Mouse (Mus musculus) gastrocnemius, postnatal 10 days (tissue): Measurements from ENCODE around the gene Grxcr1. TPM values are rescaled to one million over a fixed set of nuclear protein-coding genes. Genes with fewer than 3 reads are reported as not detected.

Experiments
- DNase-seq: peaks from one replicate; pipeline ENCODE4 v3.0.0; 2021; ENCODE audit warnings: mixed read lengths
- long read RNA-seq, 2 experiments: library from polyadenylated mRNA; stranded (forward); transcript quantifications; one replicate each; pipeline ENCODE4 v2.0.0; 2021
- total RNA-seq, 2 experiments: library from RNA; stranded (reverse); gene quantifications; 2 replicates each; pipeline ENCODE4 v1.2.3; 2021

Grxcr1 gene
- total RNA-seq: not detected
- long read RNA-seq, experiment 1: 0 reads
- long read RNA-seq, experiment 2: 0 reads

DNA sequence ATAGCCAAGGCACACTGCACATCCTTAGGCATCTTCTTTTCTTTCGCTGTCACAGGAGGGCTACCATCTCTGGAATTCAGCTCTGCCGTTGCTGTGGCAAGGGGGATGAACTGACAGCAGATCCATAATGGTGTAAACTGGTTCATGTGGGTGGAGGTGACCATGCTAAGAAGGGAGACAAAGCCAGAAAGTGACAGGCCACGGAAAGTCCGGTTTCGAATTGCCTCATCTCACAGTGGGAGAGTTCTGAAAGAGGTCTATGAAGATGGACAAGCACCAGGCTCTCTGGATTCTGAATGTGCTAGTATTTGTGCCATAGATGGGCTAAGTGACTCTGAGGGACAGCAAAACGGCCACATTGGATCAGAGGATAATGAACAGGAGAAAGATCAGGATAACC is at the start of gene Grxcr1:
TSS of gene Grxcr1 (plus strand) at position 92 of the 400 bp plus-strand sequence.
- no peak for DNase-seq

DNA sequence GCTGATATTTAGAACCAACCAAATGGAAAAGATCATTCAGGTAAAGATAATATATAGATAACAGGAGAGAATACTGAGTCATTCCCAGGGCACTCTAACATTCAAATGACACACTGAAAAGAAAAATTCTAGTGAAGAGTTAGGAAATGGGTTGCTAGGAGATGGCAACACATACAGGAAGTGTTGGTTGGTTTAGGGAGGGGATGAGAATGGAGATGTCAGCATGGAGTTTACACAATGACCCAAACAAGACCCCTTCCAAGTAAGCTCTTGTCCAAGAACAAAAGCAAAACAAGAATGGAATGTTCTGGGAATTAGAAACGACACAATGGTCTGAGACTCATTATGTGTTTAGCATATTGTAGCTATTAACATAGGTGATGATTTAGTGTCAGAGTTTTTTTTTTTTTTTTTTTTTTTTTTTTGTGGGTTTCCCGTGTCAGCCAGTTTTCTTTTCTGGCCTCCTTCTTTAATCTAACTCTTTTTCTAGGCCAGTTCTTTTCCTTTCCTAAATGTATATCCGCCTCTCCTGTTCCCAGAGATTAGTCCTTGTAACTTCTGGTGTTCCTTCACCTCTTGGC is 49.6 kb upstream of the Grxcr1 start:
- DNase-seq: no peak

DNA sequence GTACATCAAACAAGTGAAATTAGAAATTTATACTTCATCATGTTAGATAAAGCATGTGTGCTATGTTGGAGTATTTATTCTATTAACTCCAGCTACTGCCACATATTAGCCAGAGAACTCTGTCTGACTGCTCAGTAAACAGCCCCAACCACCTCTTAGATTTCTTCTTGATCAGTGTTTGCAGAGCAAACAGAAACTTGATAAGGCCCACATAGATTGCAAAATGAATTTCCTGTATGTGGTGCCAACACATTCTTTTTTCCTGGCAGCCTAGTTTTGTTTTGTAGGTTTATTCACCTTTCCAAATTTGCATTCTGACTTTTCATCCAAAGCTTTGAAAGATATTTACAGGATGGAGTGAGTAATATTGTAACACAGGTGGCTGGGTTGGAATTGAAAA is 41.2 kb upstream of the Grxcr1 start:
- DNase-seq: no peak

DNA sequence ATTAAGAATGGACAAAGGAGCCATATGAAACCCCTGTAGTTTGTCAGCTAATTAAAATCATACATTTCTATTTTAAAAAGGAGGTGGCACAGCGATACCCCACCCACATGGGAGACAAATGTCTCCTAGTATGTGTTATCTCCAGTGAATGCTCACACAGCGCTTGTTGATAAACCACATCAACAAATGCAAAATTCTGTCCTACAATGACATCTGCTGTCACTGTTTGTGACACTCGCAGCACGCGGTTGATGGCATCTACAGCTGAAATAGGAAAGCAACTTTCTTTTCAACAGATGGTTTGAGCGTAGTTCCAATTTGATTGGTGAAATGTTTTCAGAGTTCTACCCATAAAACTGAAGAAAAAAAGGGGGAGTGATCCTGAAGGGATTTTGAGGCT is 29.0 kb upstream of the Grxcr1 start:
- DNase-seq: no peak

DNA sequence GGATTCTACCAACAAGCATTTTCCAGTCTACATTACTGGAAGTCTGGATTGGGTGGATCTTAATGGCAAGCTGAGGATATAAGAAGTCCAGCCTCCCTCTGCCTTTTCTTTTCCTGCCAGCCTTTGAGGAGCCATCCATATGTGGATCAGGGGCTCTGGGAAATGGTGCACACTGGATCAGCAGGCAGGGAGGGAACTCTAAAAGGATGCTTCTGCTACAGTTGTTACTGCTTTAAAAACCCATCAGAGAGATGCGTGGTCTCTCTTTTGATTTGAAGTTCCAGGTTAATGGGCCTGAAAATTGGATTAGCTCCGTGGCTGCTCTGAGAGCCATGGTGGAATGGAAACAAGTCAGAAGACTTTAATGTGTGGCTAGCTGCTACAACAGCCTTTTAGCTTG is 27.7 kb upstream of the Grxcr1 start:
- no peak for DNase-seq

DNA sequence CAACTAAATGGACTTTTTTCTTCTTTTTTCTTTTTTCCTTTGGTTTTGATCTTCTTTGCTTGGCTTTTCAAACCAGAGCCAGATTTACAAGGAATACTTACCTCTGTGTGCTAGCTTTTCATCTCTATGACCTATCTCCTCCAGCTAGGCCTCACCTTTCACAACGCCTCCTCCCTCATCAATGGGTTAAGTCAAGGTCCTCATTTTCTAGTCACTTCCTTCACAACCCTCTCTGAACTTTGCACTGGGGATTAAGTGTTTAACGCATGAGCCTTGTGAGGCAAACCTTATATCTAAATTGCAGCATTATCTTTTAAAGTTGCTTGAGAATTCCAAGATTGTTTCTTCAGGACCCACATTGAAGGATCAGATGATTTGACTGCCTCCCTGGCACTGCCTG is 27.2 kb upstream of the Grxcr1 start:
- no peak for DNase-seq

DNA sequence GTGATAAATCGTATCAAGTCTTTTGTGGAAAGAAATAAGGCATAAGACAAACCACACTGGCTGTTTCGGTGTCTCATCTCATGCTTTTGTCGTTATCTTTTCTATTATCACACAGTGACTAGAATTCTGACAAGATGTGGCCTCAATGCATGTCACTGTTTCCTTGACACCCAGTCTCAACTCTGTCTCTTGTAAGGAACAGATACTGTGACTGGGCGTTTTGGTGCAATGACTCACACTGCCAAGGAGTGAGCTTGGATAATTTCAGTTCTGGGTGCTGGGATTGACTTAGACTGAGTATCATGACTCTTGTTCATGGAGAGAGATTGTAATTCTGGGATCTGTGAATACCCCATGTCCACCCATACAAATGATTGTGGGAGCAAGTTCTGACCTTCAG is 24.6 kb upstream of the Grxcr1 start:
- DNase-seq: no peak

DNA sequence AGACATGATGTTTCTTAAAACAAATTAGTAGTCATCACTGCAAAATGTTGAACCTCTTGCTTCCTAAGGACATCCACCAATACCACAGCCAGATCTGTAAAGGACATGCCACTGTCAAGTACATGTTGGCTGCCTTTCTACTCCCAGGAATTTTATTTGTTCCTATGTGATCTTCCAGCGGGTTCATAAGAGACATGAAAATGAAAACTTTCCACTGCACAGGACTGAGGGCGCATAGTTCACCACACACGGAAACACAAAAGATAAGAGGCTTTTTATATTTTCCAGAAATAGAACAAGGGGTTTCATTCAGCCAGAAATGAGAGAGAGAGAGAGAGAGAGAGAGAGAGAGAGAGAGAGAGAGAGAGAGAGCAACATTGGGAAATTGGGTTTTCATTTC is 20.1 kb upstream of the Grxcr1 start:
- DNase-seq: no peak

DNA sequence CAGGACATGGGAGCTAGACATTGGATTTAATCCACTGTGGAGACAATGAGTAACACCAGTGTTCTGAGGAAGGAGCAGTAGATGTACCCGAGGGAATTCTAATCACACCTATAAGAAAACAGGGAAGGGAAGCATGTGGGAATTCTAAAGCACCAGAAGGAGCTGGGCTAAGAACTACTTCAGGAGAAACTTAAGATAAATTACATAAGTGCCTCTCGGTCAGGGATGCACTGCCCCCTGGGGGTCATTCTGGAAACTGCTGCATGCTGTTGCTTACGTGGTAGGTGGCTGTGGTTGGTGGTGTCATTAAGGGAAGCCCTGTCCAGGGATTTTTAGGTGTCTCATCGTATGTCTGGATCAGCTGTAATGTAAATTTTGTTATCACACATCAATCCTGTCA is 19.0 kb upstream of the Grxcr1 start:
- peak; percentile 84 for DNase-seq

DNA sequence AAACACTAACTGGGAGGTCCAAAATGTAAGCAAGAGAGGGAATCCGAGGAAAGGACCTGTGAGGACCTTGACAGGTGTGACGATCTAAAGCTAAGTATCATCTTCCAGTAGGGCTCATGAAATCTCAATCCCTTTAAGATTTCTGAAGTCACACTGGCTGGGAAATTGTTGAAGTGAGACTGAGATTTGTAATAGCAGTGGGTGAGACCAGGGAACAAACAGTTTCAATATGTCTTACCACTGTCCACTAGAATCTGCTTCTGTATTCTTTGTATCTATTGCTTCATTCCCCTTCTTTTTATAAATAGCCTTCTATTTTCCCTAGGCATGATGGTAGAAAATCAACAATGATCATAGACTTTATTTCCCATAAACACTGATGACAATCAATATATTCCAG is 10.8 kb upstream of the Grxcr1 start:
- DNase-seq: no peak

DNA sequence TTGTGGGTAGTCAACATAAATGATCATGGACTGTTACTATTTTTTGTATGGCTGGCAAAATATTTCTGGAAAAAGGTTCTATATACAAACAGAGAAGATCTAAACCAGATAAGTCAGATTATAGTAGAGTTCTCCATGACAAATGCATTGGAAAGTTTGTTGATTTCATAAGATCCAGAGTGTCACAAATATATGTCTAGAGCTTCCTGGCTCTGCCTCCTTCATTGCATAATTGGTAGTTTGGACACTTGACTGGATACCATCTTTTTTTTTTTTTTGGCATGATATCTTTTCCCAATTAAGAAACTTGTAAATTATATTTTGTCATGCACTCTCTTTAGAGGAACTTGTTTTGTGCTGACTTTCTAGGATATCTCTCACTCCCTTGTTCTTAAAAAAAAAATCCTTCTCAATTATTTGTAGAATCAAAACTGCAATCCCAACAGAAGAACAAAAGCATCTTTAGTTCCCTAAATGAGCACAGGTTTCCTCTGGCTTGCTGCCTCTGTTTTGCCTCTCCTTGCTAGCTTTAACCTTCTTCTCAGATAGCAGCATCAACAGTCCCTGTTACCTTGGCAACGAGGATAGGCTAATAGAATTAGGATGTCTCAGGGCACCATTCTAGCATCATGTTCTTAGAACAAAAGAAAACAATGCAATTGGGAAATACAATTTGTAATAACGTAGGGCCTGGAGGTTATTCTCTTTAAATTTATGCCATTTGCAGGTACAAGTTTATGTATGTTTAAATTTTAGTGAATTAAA is 4.8 kb upstream of the Grxcr1 start:
- DNase-seq: no peak

DNA sequence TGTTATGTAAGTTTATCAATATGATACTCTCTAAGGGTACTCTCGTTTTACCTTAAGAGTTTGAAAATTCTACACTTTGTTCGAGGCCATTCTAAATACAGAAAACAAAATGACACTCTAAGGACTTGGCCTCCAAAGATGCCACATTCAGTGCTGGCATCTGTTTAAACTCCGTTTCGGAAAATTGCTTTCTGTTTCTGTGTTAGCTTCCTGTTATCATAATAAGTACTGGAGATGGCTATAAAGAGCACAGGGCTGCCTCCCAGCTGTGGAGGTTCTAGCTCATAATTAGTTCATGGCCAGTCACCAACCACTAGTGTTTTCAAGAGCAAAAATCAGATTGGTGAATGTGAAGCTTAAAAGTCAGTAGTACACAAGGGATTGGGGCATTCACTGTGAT is 4.2 kb upstream of the Grxcr1 start:
- DNase-seq: no peak

DNA sequence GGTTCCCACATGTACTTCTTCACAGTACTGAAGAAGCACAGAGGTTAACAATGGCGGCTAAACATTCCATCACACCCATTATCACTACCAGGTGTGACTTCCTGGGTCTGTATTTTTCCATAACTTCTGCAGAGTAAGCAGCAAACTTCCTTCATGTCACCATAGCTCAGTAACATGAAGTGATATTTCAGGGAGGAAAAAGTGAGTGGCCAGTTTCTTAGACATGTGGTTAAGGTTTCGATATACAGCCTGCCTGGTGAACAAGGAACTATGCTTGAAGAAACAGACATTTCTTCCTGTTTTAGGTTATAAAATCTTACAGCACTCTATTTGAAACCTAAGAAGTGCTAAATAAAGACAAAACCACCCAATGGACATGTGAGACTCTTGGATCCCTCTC is 1.7 kb downstream of the Grxcr1 start:
- no peak for DNase-seq

DNA sequence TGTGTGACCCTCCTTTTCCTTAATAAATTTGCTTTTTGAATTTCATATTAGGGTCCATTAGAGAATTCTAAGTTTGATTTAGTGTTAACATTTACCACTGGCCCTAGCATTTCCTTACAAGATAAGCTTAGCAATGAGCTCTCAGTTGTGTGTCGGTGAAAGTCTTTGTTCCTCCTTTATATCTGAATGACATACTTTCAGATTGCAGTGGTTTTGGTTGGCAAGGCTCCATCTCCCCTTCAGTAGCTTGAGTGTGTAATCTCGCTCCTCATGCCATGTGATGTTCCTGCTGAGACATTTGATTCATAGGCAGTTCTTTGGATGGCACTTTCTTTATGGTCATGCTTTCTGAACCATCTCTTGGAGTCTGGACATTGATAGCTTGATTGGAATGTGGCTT is 7.4 kb downstream of the Grxcr1 start:
- no peak for DNase-seq

DNA sequence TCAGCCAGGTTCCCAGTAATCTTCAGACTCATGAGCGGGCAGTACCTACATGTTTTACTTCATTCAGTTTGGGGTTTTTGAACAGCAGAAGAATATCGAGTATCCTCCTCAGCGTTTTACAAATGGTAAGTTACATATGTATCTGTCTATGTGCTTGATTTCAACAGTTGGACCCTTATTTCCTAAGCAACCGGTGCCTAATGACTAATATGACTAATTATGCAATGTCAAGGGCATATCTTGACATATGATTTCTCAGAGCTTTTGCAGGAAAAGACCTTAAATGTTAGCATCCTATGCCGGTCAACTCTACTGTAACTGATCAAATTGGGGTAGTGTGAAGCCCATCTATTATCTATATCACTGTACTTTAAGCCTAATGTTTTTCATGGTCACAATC is 11.7 kb downstream of the Grxcr1 start:
- DNase-seq: no peak

DNA sequence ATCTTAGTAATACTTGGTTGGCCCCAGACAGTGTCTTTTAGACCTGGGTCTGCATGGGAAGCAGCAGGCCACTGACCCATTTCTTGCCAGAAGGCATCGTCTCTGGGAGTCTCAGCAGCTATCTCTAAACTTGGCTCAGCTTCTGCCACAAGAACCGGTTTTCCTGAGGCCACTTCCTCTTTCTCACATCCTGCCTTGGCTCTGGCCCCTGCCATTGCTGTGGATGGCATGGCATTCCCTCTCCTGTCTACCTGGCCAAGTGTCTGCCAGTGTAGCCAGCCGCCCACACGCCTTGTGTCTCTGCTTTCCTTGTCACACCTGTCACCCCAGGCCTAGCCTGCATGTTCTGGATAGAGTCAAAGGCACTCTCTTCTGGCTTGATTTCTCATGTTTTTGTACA is 17.1 kb downstream of the Grxcr1 start:
- DNase-seq: no peak

DNA sequence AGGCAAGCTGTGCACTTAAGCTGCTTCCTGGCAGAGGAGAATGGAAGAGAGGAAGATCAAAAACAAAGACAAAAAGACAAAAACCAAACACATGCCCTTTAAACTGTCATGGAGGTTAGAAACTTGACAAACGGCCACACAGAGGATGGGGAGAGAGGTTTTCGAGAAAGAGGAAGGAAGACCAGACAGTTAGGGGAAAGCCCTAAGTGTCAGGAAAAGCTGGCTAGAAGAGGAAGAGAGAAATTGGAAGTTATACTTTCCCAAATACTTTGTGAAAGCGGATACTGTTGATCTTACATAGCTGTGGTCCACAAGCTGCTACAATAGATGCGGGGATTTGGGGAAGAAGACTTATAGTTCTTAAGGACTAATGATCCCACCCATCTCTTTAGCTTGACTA is 17.9 kb downstream of the Grxcr1 start:
- no peak for DNase-seq

DNA sequence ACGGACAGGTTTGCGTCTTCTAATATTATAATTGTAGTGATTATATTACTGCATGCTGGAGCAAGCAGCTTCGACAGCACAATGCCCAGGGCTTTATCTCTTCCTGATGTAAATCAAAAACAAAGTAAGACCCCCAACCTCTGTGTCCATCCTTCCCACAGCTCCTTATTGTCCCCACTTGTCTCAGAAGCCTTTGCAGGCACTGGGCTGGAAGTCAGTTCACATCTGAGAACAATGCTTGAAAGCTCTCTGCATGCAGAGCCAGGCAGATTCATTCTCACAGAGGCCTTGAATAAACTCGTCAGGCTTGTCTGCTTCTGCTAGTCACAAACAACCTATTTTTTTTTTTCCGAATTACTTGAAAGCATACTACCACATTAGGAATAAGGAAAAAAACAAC is 19.5 kb downstream of the Grxcr1 start:
- no peak for DNase-seq

DNA sequence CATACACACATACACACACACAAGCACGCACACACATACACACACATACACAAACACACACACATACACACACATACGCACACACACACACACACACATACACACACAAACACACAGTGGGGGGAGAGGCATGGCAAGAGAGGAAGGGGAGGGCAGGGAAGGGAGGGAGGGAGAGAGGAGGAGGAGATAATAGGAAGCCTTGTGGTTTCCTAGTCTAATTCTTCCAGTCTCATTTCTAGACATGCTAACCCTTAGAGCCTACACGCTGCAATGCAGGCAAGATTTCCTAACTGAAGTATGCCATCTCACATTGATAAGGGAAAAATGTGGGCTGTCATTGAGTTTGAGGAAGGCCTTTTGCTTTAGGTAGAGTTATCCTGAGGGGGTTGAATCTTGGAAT is 25.9 kb downstream of the Grxcr1 start:
- DNase-seq: no peak

DNA sequence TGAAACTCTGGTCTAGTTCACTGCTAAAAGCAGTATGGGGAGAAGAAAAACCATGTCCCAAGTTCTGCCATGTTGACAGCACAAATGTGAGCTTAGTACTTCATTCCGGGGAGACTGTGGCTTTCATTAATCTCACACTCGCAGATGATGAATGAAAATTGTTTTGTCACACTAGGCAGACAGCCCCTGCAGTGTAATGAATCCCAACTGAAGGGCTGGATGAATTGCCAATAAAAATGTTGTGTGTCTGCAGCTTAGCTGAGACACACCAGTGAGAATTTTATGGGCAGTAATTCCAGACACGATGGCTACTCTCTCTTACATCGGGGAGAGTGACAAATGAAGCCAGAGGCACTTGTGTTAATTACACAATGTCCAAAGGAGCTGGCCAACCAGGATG is 37.1 kb downstream of the Grxcr1 start:
- no peak for DNase-seq

DNA sequence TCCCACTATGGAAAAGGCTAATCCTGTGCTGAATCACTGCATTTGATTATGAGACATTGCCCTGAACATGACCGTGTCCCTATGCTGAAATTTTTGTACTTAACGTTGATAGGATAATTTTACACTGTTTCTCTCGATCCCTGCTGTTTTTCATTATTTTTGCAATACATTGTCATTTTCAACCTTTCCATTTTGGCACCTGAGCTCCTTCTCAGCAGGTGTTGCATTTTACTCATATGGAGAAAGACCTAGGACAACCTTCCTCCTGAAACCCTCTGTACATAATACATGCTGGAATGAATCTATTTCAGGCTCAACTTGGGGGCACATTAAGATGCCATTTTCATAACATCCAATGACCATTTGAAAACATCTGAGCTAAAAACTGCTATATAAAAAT is 38.7 kb downstream of the Grxcr1 start:
- no peak for DNase-seq

DNA sequence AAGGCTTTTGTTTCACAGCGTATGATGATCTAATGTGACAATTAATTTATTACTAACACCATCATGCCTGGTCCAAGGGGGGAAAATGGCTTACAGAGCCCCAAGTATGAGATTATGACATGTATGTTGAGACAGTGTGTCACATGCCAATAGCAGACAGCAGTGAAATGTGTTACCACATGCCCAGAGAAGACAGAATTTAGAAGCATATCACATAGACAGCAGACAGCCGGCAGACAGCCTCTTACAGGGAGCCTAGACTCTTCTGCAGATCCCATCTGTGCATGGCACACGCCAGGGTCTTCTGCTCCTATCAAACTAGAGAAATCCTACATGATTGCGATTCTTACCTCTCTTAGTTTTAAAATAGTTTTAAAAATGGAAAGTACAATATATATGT is 40.2 kb downstream of the Grxcr1 start:
- no peak for DNase-seq

DNA sequence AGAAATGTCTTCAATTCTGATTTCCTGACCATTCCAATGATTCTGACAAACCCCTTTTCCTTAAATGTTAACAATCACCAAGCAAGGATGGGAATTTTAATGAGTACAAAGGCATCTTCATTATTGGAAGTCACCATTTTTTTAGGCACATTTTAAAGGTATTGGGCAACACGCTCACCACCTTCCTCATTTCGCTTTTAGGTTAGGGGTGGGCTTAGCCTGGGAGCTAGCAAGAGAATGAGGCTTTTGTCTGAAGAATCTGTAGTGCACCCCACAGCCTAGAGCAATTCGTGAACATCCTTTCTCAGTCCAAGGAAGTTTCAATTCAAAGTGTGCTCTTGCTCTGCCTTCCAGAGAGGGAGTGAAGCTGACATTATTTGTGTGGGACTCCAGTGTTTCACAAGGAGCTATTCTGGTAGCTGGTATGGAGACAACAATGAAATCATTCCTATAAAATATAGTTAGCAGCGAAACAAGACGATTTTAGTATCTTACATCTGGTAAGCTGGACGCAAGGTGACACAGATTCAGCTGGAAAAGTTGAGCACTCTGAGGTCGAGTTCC is 55.0 kb downstream of the Grxcr1 start:
- no peak for DNase-seq

DNA sequence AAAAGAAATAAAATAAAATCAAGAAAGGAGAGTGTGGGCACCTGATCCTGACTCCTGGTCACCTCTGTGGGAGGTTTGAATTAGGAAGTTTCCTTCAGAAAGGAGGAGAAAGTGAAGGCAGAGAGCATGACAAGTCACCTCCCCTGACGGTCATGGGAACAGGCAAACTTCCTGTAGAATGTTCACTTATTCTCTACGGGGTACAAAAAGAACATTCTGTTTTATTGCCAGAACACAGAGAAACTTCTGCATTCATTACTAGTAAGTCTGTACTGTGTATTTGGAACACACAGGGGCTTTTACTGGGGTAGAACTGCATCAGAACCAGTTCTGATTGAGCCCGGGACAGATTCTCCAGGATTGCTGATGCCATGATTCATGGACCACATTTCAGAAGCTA is 55.5 kb downstream of the Grxcr1 start:
- DNase-seq: no peak
